In the genomic region with DNA sequence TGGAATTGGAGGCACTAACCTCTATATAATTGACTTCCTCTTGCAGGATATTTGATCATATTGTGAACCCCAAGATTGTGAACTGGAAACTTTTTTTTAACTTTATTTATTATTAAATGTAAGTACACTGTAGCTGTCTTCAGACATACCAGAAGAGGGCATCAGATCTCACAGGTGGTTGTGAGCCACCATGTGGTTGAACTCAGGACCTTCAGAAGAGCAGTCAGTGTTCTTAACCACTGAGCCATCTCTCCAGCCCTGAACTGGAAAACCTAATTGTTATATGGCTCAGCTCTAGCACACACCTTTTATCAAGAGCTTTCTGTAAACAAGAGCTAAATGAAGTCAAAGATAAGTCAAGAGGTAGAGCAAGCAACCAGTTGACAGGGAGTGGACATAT, we compare ENCODE assay signal across 28 mouse cellular contexts. TPM values are rescaled to one million over a fixed set of nuclear protein-coding genes. Genes with fewer than 3 reads are reported as not detected.
DNase-seq lines count a peak whose midpoint lies in the region; ATAC-seq and TF ChIP-seq lines count a peak whose summit lies in the region.
"Had no signal": no experiment of that assay in that cellular context is flagged by ENCODE, and none has a peak within 500 bp of the region (broad histone marks: within the 10 kb centered on the region; RNA-seq: fewer than 3 reads in every experiment).

No protein-coding gene starts in this region.

- H3K27me3 ChIP-seq in intestine, postnatal 0 days (replicated peaks; ENCODE audit: control insufficient read depth, insufficient read depth, low read length), result no peaks in the 10 kb centered on the region
- H3K27me3 ChIP-seq in intestine, embryonic 15.5 days (replicated peaks), result no peaks in the 10 kb centered on the region
- H3K27me3 ChIP-seq in lung, postnatal 0 days (replicated peaks; ENCODE audit: insufficient read depth, low read length), result no peaks in the 10 kb centered on the region
- no peaks in the 10 kb centered on the region for H3K27me3 ChIP-seq in neural tube, embryonic 15.5 days (replicated peaks)
- H3K27me3 ChIP-seq: embryonic facial prominence, embryonic 13.5 days; hindbrain, embryonic 13.5 days; liver, embryonic 12.5 days; megakaryocyte, embryonic 14.5 days; midbrain, embryonic 15.5 days had no signal

- TF ChIP-seq CTCF in intestine, postnatal 0 days (IDR thresholded peaks at IDR 0.05; ENCODE audit: low read depth), result peak; percentile 53
- peak; percentile 46 for TF ChIP-seq CTCF in lung, postnatal 0 days (IDR thresholded peaks at IDR 0.05)
- TF ChIP-seq CTCF in lung, adult 2 months (IDR thresholded peaks at IDR 0.05; ENCODE audit: insufficient read depth, low read length), result no peak

- TF ChIP-seq POLR2A in lung, adult 2 months (IDR thresholded peaks at IDR 0.05; ENCODE audit: borderline replicate concordance, extremely low read depth, low read depth, low read length), result no peak

- H3K9me3 ChIP-seq in intestine, postnatal 0 days (ENCODE audit: control insufficient read depth), result no peaks in the 10 kb centered on the region
- H3K9me3 ChIP-seq in intestine, embryonic 15.5 days, result no peaks in the 10 kb centered on the region
- no peaks in the 10 kb centered on the region for H3K9me3 ChIP-seq in lung, postnatal 0 days (ENCODE audit: low read length)
- H3K9me3 ChIP-seq in neural tube, embryonic 15.5 days (replicated peaks), result no peaks in the 10 kb centered on the region
- H3K9me3 ChIP-seq: embryonic facial prominence, embryonic 13.5 days; G1E; hindbrain, embryonic 13.5 days; liver, embryonic 12.5 days; megakaryocyte, embryonic 14.5 days; midbrain, embryonic 15.5 days had no signal

- no peak overlapping the region for H3K4me2 ChIP-seq in intestine, postnatal 0 days (replicated peaks; ENCODE audit: low read depth)
- no peak overlapping the region for H3K4me2 ChIP-seq in intestine, embryonic 15.5 days (replicated peaks)
- H3K4me2 ChIP-seq in lung, postnatal 0 days (replicated peaks; ENCODE audit: low read depth, low read length), result no peak overlapping the region
- H3K4me2 ChIP-seq in neural tube, embryonic 15.5 days, result no peak overlapping the region
- H3K4me2 ChIP-seq: embryonic facial prominence, embryonic 13.5 days; heart, embryonic 11.5 days; hindbrain, embryonic 13.5 days; liver, embryonic 12.5 days; midbrain, embryonic 15.5 days had no signal

- H3K9ac ChIP-seq in intestine, postnatal 0 days (ENCODE audit: low read depth, low read length), result no peak overlapping the region
- no peak overlapping the region for H3K9ac ChIP-seq in intestine, embryonic 15.5 days
- no peak overlapping the region for H3K9ac ChIP-seq in lung, postnatal 0 days (replicated peaks; ENCODE audit: low read depth)
- no peak overlapping the region for H3K9ac ChIP-seq in neural tube, embryonic 15.5 days (replicated peaks)
- H3K9ac ChIP-seq: embryonic facial prominence, embryonic 13.5 days; hindbrain, embryonic 13.5 days; liver, embryonic 12.5 days; midbrain, embryonic 15.5 days had no signal

- no peak overlapping the region for H3K27ac ChIP-seq in intestine, postnatal 0 days (ENCODE audit: low read depth, low read length)
- H3K27ac ChIP-seq in intestine, embryonic 15.5 days, result no peak overlapping the region
- H3K27ac ChIP-seq in lung, postnatal 0 days (ENCODE audit: low read length), result no peak overlapping the region
- no peak overlapping the region for H3K27ac ChIP-seq in neural tube, embryonic 15.5 days (replicated peaks)
- H3K27ac ChIP-seq: embryonic facial prominence, embryonic 13.5 days; hindbrain, embryonic 13.5 days; left cerebral cortex, adult 2 months; liver, embryonic 12.5 days; midbrain, embryonic 15.5 days had no signal

- no peak for TF ChIP-seq EP300 in lung, postnatal 0 days (IDR thresholded peaks at IDR 0.05)

- no peak for ATAC-seq in intestine, postnatal 0 days
- ATAC-seq in intestine, embryonic 15.5 days, result no peak
- ATAC-seq in lung, postnatal 0 days, result no peak
- ATAC-seq in inflammation-experienced regulatory T-cells, adult 6 months, result peak; percentile 18
- ATAC-seq in neural tube, embryonic 15.5 days (ENCODE audit: low FRiP score), result no peak
- ATAC-seq: forebrain, embryonic 16.5 days; liver, embryonic 12.5 days; midbrain, embryonic 15.5 days had no signal

- no peaks in the 10 kb centered on the region for H3K4me1 ChIP-seq in intestine, postnatal 0 days (replicated peaks; ENCODE audit: control insufficient read depth, insufficient read depth, low read length)
- no peaks in the 10 kb centered on the region for H3K4me1 ChIP-seq in intestine, embryonic 15.5 days (replicated peaks)
- no peaks in the 10 kb centered on the region for H3K4me1 ChIP-seq in lung, postnatal 0 days (ENCODE audit: insufficient read depth, low read depth, low read length)
- H3K4me1 ChIP-seq in lung, adult 2 months (ENCODE audit: control insufficient read depth, insufficient read depth, low read length), result no peaks in the 10 kb centered on the region
- no peaks in the 10 kb centered on the region for H3K4me1 ChIP-seq in neural tube, embryonic 15.5 days
- H3K4me1 ChIP-seq: embryonic facial prominence, embryonic 13.5 days; hindbrain, embryonic 13.5 days; midbrain, embryonic 15.5 days had no signal

- H3K36me3 ChIP-seq in intestine, postnatal 0 days (ENCODE audit: control insufficient read depth, insufficient read depth), result 0 out of 2 replicates have a peak, but pooled peaks cover under 1% of the 10 kb centered on the region
- H3K36me3 ChIP-seq in intestine, embryonic 15.5 days, result no peaks in the 10 kb centered on the region
- no peaks in the 10 kb centered on the region for H3K36me3 ChIP-seq in lung, postnatal 0 days (ENCODE audit: insufficient read depth, low read length)
- 0 out of 2 replicates have a peak, but pooled peaks cover 4% of the 10 kb centered on the region for H3K36me3 ChIP-seq in neural tube, embryonic 15.5 days

- DNase-seq in lung, postnatal 0 days (ENCODE audit: low spot score), result no peak
- DNase-seq in lung, adult 2 months, result no peak
- DNase-seq in CD4-positive, CD25-positive, alpha-beta regulatory T cell, adult 2 months (ENCODE audit: low read depth, low spot score), result peak; percentile 79
- no peak for DNase-seq in urinary bladder, postnatal 36 days (ENCODE audit: low spot score in 2 of 2)
- DNase-seq: cerebellum, adult 8-10 months; gastrocnemius, postnatal 36 days; heart, postnatal 14 days; kidney, adult 11 months; kidney, postnatal 25 days; left cerebral cortex, postnatal 4 days; lung, postnatal 10 days; right cerebral cortex, postnatal 25 days; thymus, postnatal 25 days had no signal

- no peak overlapping the region for H3K4me3 ChIP-seq in intestine, postnatal 0 days (ENCODE audit: low read depth, low read length)
- H3K4me3 ChIP-seq in intestine, embryonic 15.5 days (replicated peaks), result no peak overlapping the region
- no peak overlapping the region for H3K4me3 ChIP-seq in lung, postnatal 0 days (ENCODE audit: low read depth, low read length)
- no peak overlapping the region for H3K4me3 ChIP-seq in lung, adult 2 months (replicated peaks; ENCODE audit: extremely low read depth, low read depth, low read length)
- H3K4me3 ChIP-seq in neural tube, embryonic 15.5 days (replicated peaks), result no peak overlapping the region
- H3K4me3 ChIP-seq: embryonic facial prominence, embryonic 13.5 days; hindbrain, embryonic 13.5 days; left cerebral cortex, adult 2 months; liver, embryonic 12.5 days; megakaryocyte, embryonic 14.5 days; midbrain, embryonic 15.5 days had no signal

RNA-seq across cellular contexts. Expression of a gene that starts 29.8 kb away (rescaled TPM):
- polyA plus RNA-seq in intestine, postnatal 0 days (2015; fragmentation: Nextera tagmentation; extraction: Ambion mirVana), result 3.7 and 4.4 TPM in 2 replicates
- 4.5 and 5.2 TPM in 2 replicates for polyA plus RNA-seq in intestine, embryonic 15.5 days (2015; fragmentation: Nextera tagmentation; extraction: Ambion mirVana)
- polyA plus RNA-seq in lung, postnatal 0 days (2015; fragmentation: Nextera tagmentation; extraction: Ambion mirVana), result 3.6 and 4.3 TPM in 2 replicates
- polyA plus RNA-seq in lung, adult 2 months (2012; rRNA removed), result 5.2 and 6.3 TPM in 2 replicates
- 10 to 100 TPM; 26.0 to 29.5 (median 27.9) TPM for polyA plus RNA-seq in inflammation-experienced regulatory T-cells, adult 6 months (2017; shearing (Covaris generic))
- polyA plus RNA-seq in neural tube, embryonic 15.5 days (2015; fragmentation: Nextera tagmentation; extraction: Ambion mirVana), result 18.2 and 23.1 TPM in 2 replicates
- polyA plus RNA-seq: G1E had no signal

RNA-seq across cellular contexts. Expression of a gene that starts 32.3 kb away (rescaled TPM):
- polyA plus RNA-seq in intestine, postnatal 0 days (2015; fragmentation: Nextera tagmentation; extraction: Ambion mirVana), result not detected in 2 replicates
- polyA plus RNA-seq in intestine, embryonic 15.5 days (2015; fragmentation: Nextera tagmentation; extraction: Ambion mirVana), result not detected in 2 replicates
- not detected in 2 replicates for polyA plus RNA-seq in lung, postnatal 0 days (2015; fragmentation: Nextera tagmentation; extraction: Ambion mirVana)
- polyA plus RNA-seq in lung, adult 2 months (2012; rRNA removed), result not detected in 2 replicates
- polyA plus RNA-seq in inflammation-experienced regulatory T-cells, adult 6 months (2017; shearing (Covaris generic)), result under 1 TPM in 2 of 3 experiments, not detected in 1; 0.21 to 0.35 TPM
- not detected in 2 replicates for polyA plus RNA-seq in neural tube, embryonic 15.5 days (2015; fragmentation: Nextera tagmentation; extraction: Ambion mirVana)
- polyA plus RNA-seq: C2C12; cortical plate, adult 2 months; forebrain, embryonic 16.5 days; G1E; heart, embryonic 11.5 days; hindbrain, embryonic 13.5 days; liver, embryonic 12.5 days; midbrain, embryonic 15.5 days had no signal

RNA-seq across cellular contexts. Expression of a gene that starts 36.1 kb away (rescaled TPM):
- polyA plus RNA-seq in intestine, postnatal 0 days (2015; fragmentation: Nextera tagmentation; extraction: Ambion mirVana), result 51.7 and 53.7 TPM in 2 replicates
- 89.1 and 89.5 TPM in 2 replicates for polyA plus RNA-seq in intestine, embryonic 15.5 days (2015; fragmentation: Nextera tagmentation; extraction: Ambion mirVana)
- polyA plus RNA-seq in lung, postnatal 0 days (2015; fragmentation: Nextera tagmentation; extraction: Ambion mirVana), result 34.2 and 37.9 TPM in 2 replicates
- 28.9 and 29.3 TPM in 2 replicates for polyA plus RNA-seq in lung, adult 2 months (2012; rRNA removed)
- 10 to 100 TPM; 25.3 to 34.8 (median 28.0) TPM for polyA plus RNA-seq in inflammation-experienced regulatory T-cells, adult 6 months (2017; shearing (Covaris generic))
- polyA plus RNA-seq in neural tube, embryonic 15.5 days (2015; fragmentation: Nextera tagmentation; extraction: Ambion mirVana), result 79.6 and 83.2 TPM in 2 replicates

RNA-seq across cellular contexts. Expression of a gene that starts 56.9 kb away (rescaled TPM):
- polyA plus RNA-seq in intestine, postnatal 0 days (2015; fragmentation: Nextera tagmentation; extraction: Ambion mirVana), result 1.3 and 1.4 TPM in 2 replicates
- 1.3 and 1.7 TPM in 2 replicates for polyA plus RNA-seq in intestine, embryonic 15.5 days (2015; fragmentation: Nextera tagmentation; extraction: Ambion mirVana)
- 0.10 and 0.30 TPM in 2 replicates for polyA plus RNA-seq in lung, postnatal 0 days (2015; fragmentation: Nextera tagmentation; extraction: Ambion mirVana)
- polyA plus RNA-seq in lung, adult 2 months (2012; rRNA removed), result 0.48 and 0.51 TPM in 2 replicates
- under 1 TPM in 1 of 3 experiments, not detected in 2; 0.13 TPM for polyA plus RNA-seq in inflammation-experienced regulatory T-cells, adult 6 months (2017; shearing (Covaris generic))
- polyA plus RNA-seq in neural tube, embryonic 15.5 days (2015; fragmentation: Nextera tagmentation; extraction: Ambion mirVana), result 0.60 and 0.72 TPM in 2 replicates
- polyA plus RNA-seq: C2C12, G1E had no signal

RNA-seq across cellular contexts. Expression of a gene that starts 58.4 kb away (rescaled TPM):
- polyA plus RNA-seq in intestine, postnatal 0 days (2015; fragmentation: Nextera tagmentation; extraction: Ambion mirVana), result 32.8 and 35.6 TPM in 2 replicates
- 28.3 and 28.5 TPM in 2 replicates for polyA plus RNA-seq in intestine, embryonic 15.5 days (2015; fragmentation: Nextera tagmentation; extraction: Ambion mirVana)
- 30.4 and 32.9 TPM in 2 replicates for polyA plus RNA-seq in lung, postnatal 0 days (2015; fragmentation: Nextera tagmentation; extraction: Ambion mirVana)
- 74.4 and 86.6 TPM in 2 replicates for polyA plus RNA-seq in lung, adult 2 months (2012; rRNA removed)
- polyA plus RNA-seq in inflammation-experienced regulatory T-cells, adult 6 months (2017; shearing (Covaris generic)), result 10 to 100 TPM; 49.4 to 81.0 (median 67.0) TPM
- 53.8 and 55.6 TPM in 2 replicates for polyA plus RNA-seq in neural tube, embryonic 15.5 days (2015; fragmentation: Nextera tagmentation; extraction: Ambion mirVana)
